Mouse (Mus musculus) cerebellum, postnatal 14 days (tissue): ENCODE data around the gene Slc22a3.

Experiments
- DNase-seq, 2 experiments: peaks; one replicate each; pipeline ENCODE4 v3.0.0; 2021; ENCODE audit warnings: mixed read lengths in 2 of 2

Slc22a3 gene

DNA sequence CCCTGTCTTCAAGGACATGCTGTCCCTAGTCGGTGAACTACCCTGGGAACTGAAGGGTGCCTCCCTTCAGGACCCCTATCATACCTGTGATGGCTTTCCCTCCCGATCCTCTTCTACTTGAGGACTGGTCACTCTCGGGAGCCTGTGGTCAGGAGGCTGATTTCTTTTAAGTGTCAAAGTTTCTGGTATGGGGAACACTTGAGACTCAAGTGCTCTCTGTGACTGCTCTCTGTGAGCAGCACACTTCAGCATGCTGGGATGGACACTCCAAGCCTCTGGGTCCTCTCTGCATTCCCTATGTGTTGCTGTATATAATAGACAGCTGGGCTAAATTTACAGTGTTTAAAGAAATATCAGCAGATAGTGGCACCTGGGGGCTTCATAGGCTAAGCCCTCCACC is 39.9 kb downstream of the Slc22a3 start:
- no peak for DNase-seq

DNA sequence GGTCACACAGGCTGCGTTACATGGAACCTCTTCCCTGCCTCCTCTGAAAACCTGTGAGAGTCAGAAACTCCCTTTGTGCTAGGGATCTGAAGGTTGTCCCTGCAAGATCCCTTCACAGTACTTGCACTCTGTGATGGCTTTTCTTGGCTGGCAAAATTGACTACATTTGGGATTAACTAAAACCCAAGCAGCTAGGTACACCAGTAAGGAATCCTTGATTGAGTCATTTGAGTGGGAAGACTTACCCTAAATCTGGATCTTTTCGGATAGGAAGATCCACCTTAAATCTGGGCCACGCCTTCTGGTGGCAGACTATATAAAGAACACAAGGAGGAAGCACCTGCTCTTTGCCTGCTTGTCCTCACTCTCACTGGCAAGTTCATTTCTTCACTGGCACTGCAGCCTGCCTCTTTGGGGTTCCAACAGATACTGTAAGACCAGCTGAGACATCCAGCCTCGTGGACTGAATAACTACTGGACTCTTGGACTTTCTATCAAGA is 41.0 kb downstream of the Slc22a3 start:
- DNase-seq = no peak

DNA sequence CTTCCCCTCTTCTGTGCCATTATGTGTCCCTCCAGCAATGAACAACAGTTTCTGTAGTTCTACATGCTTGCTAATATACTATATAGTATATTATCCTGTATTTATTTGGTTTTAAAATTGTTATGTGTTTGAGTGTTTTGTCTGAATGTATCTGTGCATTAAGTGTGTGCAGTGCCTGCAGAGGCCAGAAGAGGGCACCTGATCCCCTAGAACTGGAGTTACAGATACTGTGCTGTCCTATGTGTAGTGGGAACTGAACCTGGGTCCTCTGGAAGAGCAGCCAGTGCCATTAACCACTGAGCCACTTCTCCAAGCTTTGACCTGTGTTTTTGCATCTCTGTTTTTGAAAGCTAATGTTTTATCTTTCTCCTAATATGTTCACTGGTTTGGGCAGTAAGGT is 46.3 kb downstream of the Slc22a3 start:
- DNase-seq = no peak

DNA sequence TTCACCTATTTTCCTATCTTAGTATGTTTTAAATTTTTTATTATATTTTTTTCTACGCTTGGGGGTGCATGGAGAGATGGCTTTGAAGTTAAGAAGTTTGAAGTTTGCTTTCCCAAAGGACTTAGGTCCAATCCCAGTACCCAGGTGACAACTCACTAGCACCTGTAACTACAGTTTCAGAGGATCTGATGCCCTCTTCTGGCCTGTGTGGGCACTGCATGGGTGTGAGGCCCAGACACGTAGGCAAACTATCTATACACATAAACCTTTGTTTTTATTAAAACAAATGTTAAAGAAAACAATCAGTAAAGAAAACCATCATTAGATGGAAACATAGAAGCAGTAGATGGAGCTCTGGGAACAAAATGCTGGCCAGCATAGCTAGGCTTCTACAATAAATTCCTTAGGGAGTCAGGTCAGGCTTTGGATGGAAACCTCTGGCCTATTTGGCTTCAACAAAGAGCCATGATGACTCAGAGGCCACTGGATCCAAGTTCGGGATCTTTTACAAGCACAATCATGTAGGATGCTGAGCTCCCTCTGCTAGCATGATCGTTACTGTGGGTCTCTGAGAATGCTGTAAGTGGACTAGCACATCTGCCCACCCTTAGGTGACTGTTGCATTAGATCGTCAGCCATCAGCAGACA is 52.2 kb downstream of the Slc22a3 start:
- peak; percentile 27 to 49 for DNase-seq

DNA sequence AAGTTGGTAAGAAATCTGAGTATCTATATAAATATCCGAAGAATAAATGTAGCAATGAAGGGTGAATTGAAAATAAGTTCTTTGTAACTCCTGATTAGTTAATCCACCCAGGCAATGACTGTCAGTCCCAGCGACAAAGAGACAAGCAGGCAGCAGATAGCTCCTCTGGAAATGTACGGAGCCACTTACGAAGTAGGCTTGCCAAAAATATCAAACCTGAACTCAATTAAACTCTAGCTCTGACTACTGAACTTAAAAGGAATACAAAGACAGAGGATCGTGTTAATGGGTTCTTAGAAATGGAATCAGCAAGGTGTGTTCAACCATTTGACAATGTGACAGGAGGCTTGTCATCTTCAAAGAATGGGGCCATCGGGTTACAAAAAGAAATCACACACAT is 53.8 kb downstream of the Slc22a3 start:
- no peak for DNase-seq

DNA sequence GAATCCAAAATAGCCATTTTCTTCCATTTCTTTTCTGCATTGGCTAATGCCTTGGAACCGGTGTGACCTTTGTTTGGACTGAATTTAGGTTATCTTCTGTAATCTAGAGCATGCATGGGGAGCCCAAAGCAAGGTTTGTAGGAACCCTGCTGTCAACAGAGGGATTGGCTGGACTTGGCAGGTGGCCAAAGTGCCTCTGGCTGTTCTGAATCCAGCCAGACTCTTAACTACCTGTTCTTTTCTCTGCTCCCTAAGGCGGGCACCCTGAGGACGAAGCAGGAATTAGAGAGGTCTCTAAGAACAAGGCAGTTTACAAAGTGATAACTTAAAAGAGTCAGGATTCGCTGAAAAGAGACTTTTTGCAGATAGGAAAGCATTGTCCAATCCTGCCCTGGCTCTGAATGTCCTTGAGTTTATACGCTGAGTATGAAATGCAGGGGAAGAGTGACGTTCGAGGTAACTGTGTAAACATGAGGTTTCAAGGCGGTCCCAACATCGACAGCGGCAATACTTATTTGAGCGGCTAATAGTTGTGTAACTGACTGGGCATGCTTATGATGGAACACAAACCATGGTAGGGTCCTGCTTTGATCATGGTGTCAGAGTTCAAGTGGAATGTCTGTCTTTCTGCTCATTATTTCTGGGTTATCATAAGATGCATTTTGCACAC is 54.5 kb downstream of the Slc22a3 start:
- DNase-seq = peak; percentile 13 to 27

DNA sequence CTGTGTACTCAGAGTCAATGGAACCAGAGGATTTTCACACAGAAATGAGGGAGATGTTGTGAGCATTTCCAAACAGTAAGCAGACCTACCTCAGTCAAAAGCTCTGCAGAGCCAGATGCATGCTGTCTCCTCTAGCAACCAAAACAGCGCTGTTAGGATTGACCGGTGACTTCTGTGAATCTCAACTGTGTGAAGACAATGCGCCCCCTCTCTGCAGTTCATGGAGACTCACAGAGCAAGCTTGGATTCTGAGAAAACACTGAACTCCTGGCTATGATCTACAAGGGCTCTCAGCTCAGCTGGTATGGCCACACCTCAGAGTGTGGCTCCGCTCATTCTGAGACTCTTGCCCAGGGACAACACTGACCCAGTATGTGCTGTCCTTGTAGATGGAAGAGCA is 56.3 kb downstream of the Slc22a3 start:
- peak in 1 of 2 experiments; percentile 8 for DNase-seq

DNA sequence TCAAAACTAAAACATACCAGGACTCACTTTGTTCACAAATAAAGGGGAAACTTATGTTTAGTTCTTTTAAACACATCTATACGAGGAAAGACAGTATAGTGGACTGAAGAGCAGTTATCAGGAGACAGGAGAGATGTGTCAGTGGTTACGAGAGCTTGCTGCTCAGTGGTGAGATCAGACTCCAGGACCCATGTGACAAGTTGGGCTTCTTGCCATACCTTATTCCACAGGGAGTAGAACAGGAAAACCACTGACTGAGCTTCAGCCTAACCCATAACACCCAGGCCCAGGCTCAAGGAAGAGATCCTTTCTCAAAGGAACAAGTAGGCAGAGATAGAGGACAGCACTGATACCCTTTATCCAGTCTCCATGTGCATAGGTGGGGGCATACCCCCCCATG is 62.9 kb downstream of the Slc22a3 start:
- DNase-seq = no peak

DNA sequence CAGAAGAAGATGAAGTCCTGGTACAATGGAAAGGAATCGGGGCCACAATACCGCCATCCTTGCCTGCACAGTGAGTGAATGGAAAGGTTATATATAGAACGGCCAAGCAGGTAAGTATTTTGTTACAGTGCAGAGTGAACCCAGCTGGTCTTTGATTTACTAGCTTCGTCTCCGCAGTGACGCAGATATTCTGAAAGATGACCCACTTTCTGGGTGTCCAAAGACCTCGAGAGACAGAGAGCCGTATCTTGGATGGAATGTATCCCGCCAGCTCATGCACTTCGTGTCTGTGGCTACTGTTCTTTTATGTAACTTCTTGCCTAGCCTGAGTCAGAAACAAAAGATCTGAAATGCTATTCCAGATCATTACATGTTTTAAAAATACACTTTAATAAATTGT is 69.7 kb downstream of the Slc22a3 start:
- no peak for DNase-seq

DNA sequence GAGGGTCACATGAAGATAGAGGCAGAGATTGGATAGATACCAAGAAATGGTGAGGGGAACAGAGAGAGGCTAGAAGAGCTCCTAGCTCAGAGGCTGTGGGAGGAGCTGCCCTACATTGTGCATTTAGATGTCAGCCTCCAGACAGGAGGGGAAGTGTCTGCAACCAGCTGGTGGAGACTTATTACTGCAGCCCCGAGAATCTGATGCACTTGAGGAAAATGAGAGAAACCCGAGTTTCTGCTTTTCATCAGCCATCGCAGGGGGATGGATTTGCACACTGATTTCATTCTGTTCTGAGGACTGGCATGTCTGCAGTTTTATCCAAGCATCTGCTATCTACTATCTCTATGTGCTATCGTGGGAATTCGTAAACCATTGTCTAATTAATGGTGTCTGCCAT is 75.8 kb downstream of the Slc22a3 start:
- peak in 1 of 2 experiments; percentile 7 for DNase-seq

DNA sequence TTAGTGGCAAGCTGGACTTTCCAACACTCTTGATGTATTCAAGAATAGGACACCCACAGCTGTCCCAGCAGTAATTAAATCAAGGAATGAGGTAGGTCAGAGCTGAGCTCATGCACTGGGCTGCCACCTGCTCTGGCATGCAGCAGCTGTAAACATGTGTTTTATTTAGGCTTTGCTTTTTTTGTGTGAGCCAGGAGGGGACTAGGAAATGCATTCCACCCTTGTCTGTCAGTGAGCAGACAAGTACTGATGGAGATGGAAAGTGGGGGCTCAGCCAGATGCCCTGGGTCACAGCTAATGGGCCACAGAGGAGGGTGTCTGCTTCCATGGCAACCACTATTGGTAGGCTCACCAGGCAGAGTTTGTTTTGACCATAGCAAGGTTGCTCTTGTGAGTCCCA is 79.1 kb downstream of the Slc22a3 start:
- no peak for DNase-seq

DNA sequence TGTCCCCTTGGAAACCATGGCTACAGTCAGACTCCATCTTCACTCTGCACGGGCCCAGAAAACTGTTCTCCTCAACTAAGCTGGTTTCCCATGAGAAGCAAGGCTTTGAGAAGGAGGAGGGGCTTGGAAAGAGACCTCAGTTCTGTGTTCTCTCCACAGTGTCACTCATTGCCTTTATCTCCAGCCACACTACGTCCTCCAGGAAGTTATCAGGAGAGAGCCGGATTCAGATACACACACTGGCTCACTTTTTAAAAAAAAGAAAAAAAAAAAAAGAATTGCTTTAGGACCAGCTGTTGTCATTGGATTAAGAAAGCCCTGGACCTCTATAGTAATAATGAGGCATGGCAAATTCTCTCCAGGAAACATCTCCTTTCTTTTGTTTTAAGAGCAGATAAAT is 80.3 kb downstream of the Slc22a3 start:
- DNase-seq = no peak

DNA sequence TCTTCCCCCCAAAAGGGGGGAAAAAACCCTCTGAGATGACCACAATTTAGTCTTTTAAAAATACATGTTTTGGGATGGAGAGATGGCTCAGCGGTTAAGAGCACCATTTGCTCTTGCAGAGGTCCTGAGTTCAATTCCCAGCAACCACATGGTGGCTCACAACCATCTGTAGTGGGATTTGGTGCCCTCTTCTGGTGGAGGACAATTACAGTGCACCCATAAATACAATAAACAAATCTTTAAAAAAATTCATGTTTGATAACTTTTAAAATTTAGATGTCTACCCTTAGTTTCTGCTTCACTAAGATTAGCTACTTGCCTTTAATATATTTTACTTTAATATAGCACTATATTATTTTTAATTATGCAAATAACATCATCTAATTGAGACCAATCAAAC is 85.4 kb downstream of the Slc22a3 start:
- DNase-seq = no peak

DNA sequence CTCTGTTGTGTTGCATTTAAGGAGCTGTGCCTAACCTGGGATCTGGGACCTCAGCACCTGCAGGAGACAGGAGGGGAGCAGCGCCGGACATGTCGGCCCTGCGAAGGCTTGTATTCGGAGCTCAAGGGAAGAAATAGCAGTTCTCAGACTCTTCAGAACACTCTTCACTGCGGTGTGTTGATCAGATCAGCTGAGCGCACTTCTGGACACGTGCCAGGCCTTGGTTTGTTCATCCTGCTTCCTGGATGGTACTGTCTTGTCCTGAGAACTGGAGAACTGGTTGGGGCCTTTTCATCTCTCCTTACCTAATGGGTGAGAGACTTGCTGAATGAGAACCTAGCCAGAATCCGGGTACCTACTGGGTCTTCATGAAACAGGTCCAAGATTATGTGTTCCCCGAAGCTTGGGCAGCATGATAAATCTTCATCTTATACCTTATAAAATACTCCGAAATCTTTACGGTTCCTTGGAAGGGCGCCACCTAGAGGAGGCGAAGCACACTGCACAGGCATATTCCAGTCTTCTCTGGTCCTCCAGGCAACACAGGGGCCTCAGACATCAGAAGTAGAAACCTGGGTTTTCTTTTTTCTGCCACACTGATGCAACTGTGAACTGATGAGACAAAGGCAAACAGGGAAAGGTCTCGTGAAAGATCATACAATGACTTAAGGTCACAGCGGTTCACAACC is 86.5 kb downstream of the Slc22a3 start:
- peak; percentile 21 to 61 for DNase-seq

DNA sequence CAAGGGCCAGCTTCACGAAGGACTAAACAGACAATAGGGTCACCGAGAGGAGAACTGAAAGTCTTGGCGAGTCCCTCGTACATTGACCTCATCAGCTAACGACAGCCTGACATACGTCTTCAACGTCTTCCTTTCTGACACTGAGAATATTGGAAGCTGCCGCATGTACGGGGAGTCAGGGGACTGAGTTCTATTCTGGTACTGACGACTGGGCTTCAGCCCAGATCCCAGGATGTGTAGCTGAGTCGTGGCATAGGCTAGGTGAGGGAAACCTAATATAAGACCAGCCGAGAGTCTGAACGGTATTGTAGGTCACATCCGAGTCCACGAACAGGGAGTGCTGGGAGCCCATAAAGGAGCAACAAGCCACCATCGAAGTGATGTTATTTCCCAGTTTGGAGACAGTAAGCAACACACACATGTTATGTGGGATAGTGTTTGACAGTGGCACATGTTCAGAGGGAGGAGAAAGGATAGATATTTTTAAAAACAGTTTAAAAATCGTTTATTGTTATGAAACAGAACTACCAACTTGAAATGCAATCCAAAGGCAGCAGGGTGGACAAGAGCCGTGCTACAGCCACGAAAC is 87.9 kb downstream of the Slc22a3 start:
- DNase-seq = no peak

DNA sequence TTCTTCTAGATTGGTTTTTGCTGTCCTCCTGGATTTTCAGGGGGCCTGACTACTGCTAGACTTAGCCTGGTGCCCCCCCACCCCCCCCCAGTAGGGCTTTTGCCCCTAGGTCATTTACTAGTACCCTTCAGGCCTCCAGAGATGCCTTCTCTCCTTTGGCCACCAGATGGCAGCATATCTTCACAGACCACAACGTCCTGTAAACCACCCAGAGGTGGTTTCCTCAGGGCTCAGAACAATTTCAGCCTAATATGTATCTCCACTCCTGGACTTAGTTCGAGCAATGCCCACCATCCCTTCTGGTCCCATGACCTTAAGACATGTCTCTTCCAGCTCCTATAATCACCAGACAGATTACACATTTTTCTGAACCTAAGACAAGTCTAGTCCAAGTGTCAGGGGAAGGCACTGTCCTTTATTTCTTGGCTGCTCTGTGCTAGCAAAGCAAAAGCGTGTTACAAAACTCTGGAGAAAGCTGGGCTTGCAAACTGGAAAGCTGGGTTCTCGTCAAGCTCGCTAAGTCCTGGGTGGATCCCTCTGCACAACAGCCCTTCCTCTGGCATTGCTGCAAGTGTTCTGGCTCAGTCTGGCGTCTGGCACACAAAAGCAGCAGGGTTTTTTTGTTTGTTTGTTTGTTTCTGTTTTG is 91.1 kb downstream of the Slc22a3 start:
- DNase-seq = peak; percentile 87 to 92

DNA sequence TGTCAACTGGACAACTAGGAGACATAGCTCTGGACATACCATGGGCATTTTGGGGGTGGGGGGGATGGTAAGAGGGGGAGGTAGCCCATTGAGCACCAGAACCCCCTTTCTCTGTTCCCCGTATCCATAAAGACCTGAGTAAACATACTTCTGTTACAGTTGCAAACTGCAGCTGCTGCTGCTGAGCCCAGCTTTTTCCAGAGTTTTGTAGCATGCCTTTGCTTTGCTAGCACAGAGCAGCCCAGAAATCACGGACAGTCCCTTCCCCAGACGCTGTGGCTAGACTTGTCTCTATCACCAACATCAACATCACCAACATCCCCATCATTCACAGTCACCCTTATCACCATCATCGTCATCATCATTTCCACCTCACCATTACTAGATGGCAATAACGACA is 91.8 kb downstream of the Slc22a3 start:
- DNase-seq = no peak

DNA sequence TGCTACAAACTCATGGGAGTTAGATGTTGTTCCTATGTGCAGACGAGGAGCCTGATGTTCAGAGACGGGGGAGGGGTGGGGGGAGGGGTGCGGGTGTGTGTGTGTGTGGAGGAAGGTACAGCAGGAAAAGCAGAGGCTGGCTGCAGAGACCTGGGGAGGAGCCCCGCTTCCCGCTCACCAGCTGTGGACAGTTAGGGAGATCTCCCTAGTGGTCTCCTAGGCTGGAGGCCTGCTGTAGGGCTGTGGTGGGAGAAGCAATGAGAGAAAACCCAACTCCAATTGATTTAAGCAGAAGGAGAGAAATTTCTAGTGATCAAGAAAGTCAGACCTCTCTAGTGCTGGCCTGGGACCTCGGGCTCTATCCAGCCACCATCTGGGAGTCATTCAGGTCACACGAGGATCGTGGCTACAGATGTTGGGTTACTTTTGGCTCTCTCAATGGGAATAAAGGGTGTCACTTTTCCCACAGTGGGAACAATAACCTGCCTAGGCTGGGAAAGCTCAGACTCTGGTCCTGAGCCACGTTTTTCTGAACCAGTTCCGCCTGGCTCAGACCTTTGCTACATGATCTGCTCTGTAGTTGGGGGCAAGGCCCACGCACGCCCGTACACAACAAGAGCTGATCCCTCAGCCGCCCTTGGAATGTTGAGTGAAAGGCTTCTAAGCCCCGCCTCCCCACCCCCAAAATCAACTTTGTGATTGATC is 92.3 kb downstream of the Slc22a3 start:
- DNase-seq = no peak

DNA sequence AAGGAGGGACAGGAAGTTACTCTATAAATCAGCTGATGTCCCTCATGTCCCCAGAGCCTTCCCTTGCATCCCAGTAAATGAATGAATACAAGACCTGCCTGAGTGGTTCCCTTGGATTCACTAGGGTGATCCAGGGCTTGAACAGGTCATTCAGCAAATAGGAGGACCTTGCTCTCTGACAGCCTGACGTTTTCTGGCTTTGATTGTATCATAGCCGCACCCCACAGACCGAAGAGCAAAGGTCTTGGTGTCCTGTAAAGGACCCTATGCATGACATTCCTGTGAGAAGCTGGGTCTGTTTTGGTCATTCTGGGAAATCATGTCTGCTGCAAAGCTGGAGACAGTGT is 94.6 kb downstream of the Slc22a3 start:
- no peak for DNase-seq

DNA sequence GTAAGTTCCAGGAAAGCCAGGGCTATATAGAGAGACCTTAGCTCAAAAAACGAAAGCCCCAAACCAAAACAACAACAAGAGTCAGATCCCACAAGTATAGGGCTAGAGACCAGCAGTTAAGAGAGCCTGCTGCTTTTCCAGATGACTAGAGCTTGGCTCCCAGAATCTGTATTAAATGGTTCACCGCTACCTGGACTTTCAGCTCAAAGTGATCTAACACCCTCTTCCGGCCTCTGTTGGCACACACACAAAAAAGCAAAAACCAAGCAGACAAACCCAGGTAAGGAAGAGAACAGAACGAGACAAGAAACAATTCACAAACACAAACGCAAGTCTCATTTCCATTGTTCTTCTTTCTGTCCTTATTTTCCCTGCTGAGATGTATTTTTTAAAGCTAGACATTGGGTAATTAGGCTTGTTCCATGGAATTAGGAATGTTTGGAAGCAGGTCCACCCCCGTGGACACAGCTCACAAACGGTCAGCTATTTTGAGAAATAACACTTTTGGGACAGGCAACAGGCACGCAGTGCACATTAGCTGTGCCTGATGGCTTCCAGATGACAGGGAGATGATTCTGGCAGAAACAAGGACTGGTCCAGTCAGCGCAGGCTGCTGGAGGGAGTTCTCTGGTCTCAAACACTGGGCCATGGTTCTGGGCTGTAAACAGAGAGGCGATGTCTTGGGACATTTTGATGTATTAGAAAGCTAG is 95.2 kb downstream of the Slc22a3 start:
- no peak for DNase-seq

DNA sequence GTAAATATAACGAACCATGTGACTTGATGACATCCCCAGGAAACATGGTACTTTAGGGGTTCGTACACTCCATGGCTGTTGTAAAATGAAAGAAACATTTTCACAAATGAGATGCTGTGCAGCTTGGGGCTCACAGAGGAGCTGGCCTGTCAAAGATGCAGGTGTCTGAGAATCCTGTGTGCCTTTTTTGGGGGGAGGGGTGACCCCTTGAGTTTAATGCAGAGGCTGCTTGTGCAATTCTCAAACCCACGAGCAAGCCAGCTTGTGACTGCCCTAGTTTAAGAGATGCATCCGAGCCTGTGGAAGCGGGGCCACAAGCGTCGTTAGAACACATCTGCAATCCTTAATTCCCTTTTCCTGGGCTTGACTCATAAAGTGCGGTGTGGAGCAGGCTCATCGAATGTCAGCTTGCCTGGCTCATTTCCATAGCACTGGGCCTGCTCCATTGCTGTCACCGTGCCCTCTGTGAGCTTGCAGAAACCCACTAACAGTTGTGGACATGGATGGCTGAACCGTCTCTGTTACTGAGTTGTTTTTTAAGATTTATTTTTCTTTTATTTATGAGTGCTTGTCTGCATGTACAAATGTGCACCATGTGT is 98.1 kb downstream of the Slc22a3 start:
- no peak for DNase-seq

DNA sequence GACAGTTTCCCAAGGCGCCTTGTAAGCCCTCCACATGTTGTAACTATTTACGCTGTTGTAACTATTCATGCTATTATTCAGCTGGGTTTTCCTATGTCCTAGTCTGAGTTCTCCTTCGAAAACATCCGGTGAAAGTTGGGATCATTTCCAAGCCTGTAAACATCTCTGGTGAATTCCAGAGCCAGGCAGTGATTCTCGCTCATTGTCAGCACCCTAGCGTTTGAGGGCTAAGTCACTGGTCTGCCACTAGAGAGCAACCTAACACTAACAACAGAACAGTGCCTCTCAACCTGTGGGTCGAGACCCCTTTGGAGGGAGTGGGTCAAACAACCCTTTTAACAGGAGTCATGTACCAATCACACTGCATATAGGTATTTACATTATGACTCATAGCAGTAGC is 104.1 kb downstream of the Slc22a3 start:
- no peak for DNase-seq
